ENCODE assay signal across 9 mouse cellular contexts in genomic region chr6:135144516-135144915, GRCm38 (mm10). TPM values are rescaled to one million over a fixed set of nuclear protein-coding genes. Genes with fewer than 3 reads are reported as not detected.
DNase-seq lines count a peak whose midpoint lies in the region; ATAC-seq and TF ChIP-seq lines count a peak whose summit lies in the region.
"Had no signal": no experiment of that assay in that cellular context is flagged by ENCODE, and none has a peak within 500 bp of the region (broad histone marks: within the 10 kb centered on the region; RNA-seq: fewer than 3 reads in every experiment).

No protein-coding gene starts in this region.

- H3K36me3 ChIP-seq in liver, adult 2 months (ENCODE audit: control insufficient read depth, insufficient read depth, low read length), result peaks cover 50% of the 10 kb centered on the region
- H3K36me3 ChIP-seq in hindbrain, embryonic 13.5 days, result no peaks in the 10 kb centered on the region
- no peaks in the 10 kb centered on the region for H3K36me3 ChIP-seq in midbrain, embryonic 16.5 days (ENCODE audit: control insufficient read depth, insufficient read depth, low read length)

- H3K4me2 ChIP-seq in hindbrain, embryonic 13.5 days, result no peak overlapping the region
- no peak overlapping the region for H3K4me2 ChIP-seq in midbrain, embryonic 16.5 days (ENCODE audit: low read length)

- H3K4me1 ChIP-seq in liver, adult 2 months (ENCODE audit: control insufficient read depth, insufficient read depth, low read length), result no peaks in the 10 kb centered on the region
- H3K4me1 ChIP-seq in hindbrain, embryonic 13.5 days (replicated peaks), result no peaks in the 10 kb centered on the region
- H3K4me1 ChIP-seq in midbrain, embryonic 16.5 days (ENCODE audit: control insufficient read depth, insufficient read depth, low read length), result peaks cover 7% of the 10 kb centered on the region

- TF ChIP-seq CTCF in liver, adult 2 months (IDR thresholded peaks at IDR 0.05; ENCODE audit: low read depth, low read length), result peak; percentile 64

- TF ChIP-seq POLR2A in liver, adult 2 months (IDR thresholded peaks at IDR 0.05; ENCODE audit: extremely low read depth, insufficient read depth, low read length), result no peak

- peak; percentile 52; the same call in 1 of the 2 replicates for ATAC-seq in hindbrain, embryonic 13.5 days (ENCODE audit: low FRiP score)
- ATAC-seq in midbrain, embryonic 16.5 days, result peak; percentile 49

- H3K27me3 ChIP-seq in liver, adult 2 months (ENCODE audit: control insufficient read depth, insufficient read depth, low read length), result no peaks in the 10 kb centered on the region
- H3K27me3 ChIP-seq in hindbrain, embryonic 13.5 days, result 0 out of 2 replicates have a peak, but pooled peaks cover 1% of the 10 kb centered on the region
- no peaks in the 10 kb centered on the region for H3K27me3 ChIP-seq in midbrain, embryonic 16.5 days (ENCODE audit: control insufficient read depth, insufficient read depth, low read depth, low read length)

- 11% methylated on average over 3 of the region's 3 CpGs for WGBS in liver, adult 2 months
- 8% methylated on average over 3 of the region's 3 CpGs for WGBS in hindbrain, embryonic 13.5 days
- WGBS in midbrain, embryonic 16.5 days, result 3% methylated on average over 3 of the region's 3 CpGs

- H3K4me3 ChIP-seq in liver, adult 2 months (ENCODE audit: insufficient read depth, low read depth, low read length), result no peak overlapping the region; the same call in 1 of the 2 replicates
- H3K4me3 ChIP-seq in hindbrain, embryonic 13.5 days, result no peak overlapping the region
- no peak overlapping the region for H3K4me3 ChIP-seq in midbrain, embryonic 16.5 days (ENCODE audit: low read depth, low read length)

- no peaks in the 10 kb centered on the region for H3K9me3 ChIP-seq in hindbrain, embryonic 13.5 days
- H3K9me3 ChIP-seq in midbrain, embryonic 16.5 days (replicated peaks; ENCODE audit: control insufficient read depth, low read length, poor library complexity, severe bottlenecking), result no peaks in the 10 kb centered on the region

- peak; percentile 19 to 31 for DNase-seq in cerebellum, postnatal 36 days
- no peak for DNase-seq in cerebellum, adult 11 months
- no peak for DNase-seq in liver, adult 2 months (ENCODE audit: extremely low read depth, low read depth, low spot score)
- DNase-seq in liver, result no peak
- DNase-seq in adrenal gland, postnatal 14 days, result peak; percentile 56
- DNase-seq in testis, postnatal 10 days (ENCODE audit: low spot score), result no peak

- H3K27ac ChIP-seq in liver, adult 2 months (replicated peaks; ENCODE audit: insufficient read depth, low read depth, low read length), result no peak overlapping the region
- H3K27ac ChIP-seq in hindbrain, embryonic 13.5 days, result no peak overlapping the region
- H3K27ac ChIP-seq in midbrain, embryonic 16.5 days (ENCODE audit: low read length), result no peak overlapping the region

- peaks cover 3% of the 10 kb centered on the region; the same call in 1 of the 2 replicates for H3K79me2 ChIP-seq in liver, adult 2 months (ENCODE audit: control insufficient read depth, insufficient read depth, low read length)

- no peak overlapping the region for H3K9ac ChIP-seq in liver, adult 2 months (ENCODE audit: low read depth, low read length)
- no peak overlapping the region for H3K9ac ChIP-seq in hindbrain, embryonic 13.5 days
- no peak overlapping the region for H3K9ac ChIP-seq in midbrain, embryonic 16.5 days (ENCODE audit: low read depth, low read length)

RNA-seq across cellular contexts. Expression of gene Gprc5d, which starts 26.4 kb away (rescaled TPM):
- total RNA-seq in liver, adult 2 months (2014; rRNA removed), result not detected in 2 replicates
- 0.17 TPM in 1 of 2 replicates, not detected in the other for polyA plus RNA-seq in liver, adult 2 months (2012; rRNA removed)
- not detected in 2 replicates for total RNA-seq in adrenal gland, postnatal 14 days (2021)
- polyA plus RNA-seq in hindbrain, embryonic 13.5 days (2015; fragmentation: Nextera tagmentation; extraction: Ambion mirVana), result not detected in 2 replicates
- polyA plus RNA-seq in midbrain, embryonic 16.5 days (2015; fragmentation: Nextera tagmentation; extraction: Ambion mirVana), result not detected in 2 replicates
- total RNA-seq: left cerebral cortex, postnatal 36 days had no signal

RNA-seq across cellular contexts. Expression of gene Fam234b, which starts 53.3 kb away (rescaled TPM):
- total RNA-seq in liver, adult 2 months (2014; rRNA removed), result 14.8 and 15.3 TPM in 2 replicates
- polyA plus RNA-seq in liver, adult 2 months (2012; rRNA removed), result 14.8 and 15.1 TPM in 2 replicates
- total RNA-seq in adrenal gland, postnatal 14 days (2021), result 28.7 and 29.4 TPM in 2 replicates
- polyA plus RNA-seq in hindbrain, embryonic 13.5 days (2015; fragmentation: Nextera tagmentation; extraction: Ambion mirVana), result 85.5 and 87.9 TPM in 2 replicates
- 123 and 139 TPM in 2 replicates for polyA plus RNA-seq in midbrain, embryonic 16.5 days (2015; fragmentation: Nextera tagmentation; extraction: Ambion mirVana)

RNA-seq across cellular contexts. Expression of gene Hebp1, which starts 53.3 kb away (rescaled TPM):
- 282 and 334 TPM in 2 replicates for total RNA-seq in liver, adult 2 months (2014; rRNA removed)
- 290 and 317 TPM in 2 replicates for polyA plus RNA-seq in liver, adult 2 months (2012; rRNA removed)
- total RNA-seq in adrenal gland, postnatal 14 days (2021), result 26.4 and 46.0 TPM in 2 replicates
- polyA plus RNA-seq in hindbrain, embryonic 13.5 days (2015; fragmentation: Nextera tagmentation; extraction: Ambion mirVana), result 2.9 and 4.2 TPM in 2 replicates
- 4.6 and 5.5 TPM in 2 replicates for polyA plus RNA-seq in midbrain, embryonic 16.5 days (2015; fragmentation: Nextera tagmentation; extraction: Ambion mirVana)

Comparison
In these comparisons a context has a peak if more than half of its experiments do, and no peak if none do; other contexts are left out.
1. DNase-seq: peak in cerebellum, postnatal 36 days (2 of 2) and adrenal gland, postnatal 14 days (single experiment); none in cerebellum, adult 11 months (single experiment), liver, adult 2 months (single experiment), liver (single experiment) and testis, postnatal 10 days (single experiment).
2. RNA of gene Hebp1, which starts 53.3 kb away (polyA plus RNA-seq): 290 to 317 TPM in liver, adult 2 months; 4.6 to 5.5 TPM in midbrain, embryonic 16.5 days and 2.9 to 4.2 TPM in hindbrain, embryonic 13.5 days; every median in the first group is over 10 times any median in the second.